Mouse (Mus musculus) ES-E14 (cell line): ENCODE measurements at regions not wholly inside any gene's neighbourhood (a gene's known extent, or its start where the extent isn't known, plus 50 kb on each side); places are given as distances from the start of the nearest gene placed in this dataset.

Experiments used
- DNase-seq: peaks from one replicate; pipeline ENCODE4 v3.0.0-alpha.2; 2013; ENCODE audit warnings: low read depth, low spot score
- H3K27ac ChIP-seq: 2 replicates; pipeline ENCODE4 v1.5.1; 2012; ENCODE audit warnings: low read depth, mild to moderate bottlenecking, low read length, moderate library complexity, mixed read lengths; ENCODE audit not compliant: poor library complexity, insufficient read depth, severe bottlenecking
- H3K36me3 ChIP-seq: 2 replicates; pipeline ENCODE4 v1.6.1; 2012; ENCODE audit warnings: mild to moderate bottlenecking, low read length, moderate library complexity, mixed read lengths; ENCODE audit not compliant: control insufficient read depth, poor library complexity, insufficient read depth, severe bottlenecking
- H3K4me1 ChIP-seq, 2 experiments: fragments of 150-350 bp in 1 of 2; sonication (generic) in 1 of 2; 2 replicates each; pipeline ENCODE4 v1.6.1; 2012; ENCODE audit warnings: low read length in 2 of 2, mild to moderate bottlenecking in 1 of 2, mixed read lengths in 1 of 2; ENCODE audit not compliant: control insufficient read depth in 2 of 2, insufficient read depth in 2 of 2, poor library complexity in 1 of 2
- H3K4me3 ChIP-seq, 2 experiments: fragments of 150-350 bp in 1 of 2; sonication (generic) in 1 of 2; 2 replicates each; pipeline ENCODE4 v1.5.1; 2012; ENCODE audit warnings: low read length in 2 of 2, low read depth in 1 of 2, mild to moderate bottlenecking in 1 of 2, mixed read lengths in 1 of 2; ENCODE audit not compliant: insufficient read depth in 1 of 2, poor library complexity in 1 of 2, severe bottlenecking in 1 of 2
- H3K9ac ChIP-seq: 2 replicates; pipeline ENCODE4 v1.6.1; 2012; ENCODE audit warnings: low read depth, mild to moderate bottlenecking, low read length, mixed read lengths; ENCODE audit not compliant: poor library complexity, insufficient read depth, severe bottlenecking
- H3K9me3 ChIP-seq: fragments of 150-350 bp; sonication (generic); 2 replicates; pipeline ENCODE4 v1.6.1; 2012; ENCODE audit warnings: low read depth, mild to moderate bottlenecking, low read length; ENCODE audit not compliant: control insufficient read depth, insufficient read depth
- CHD2 ChIP-seq: IDR thresholded peaks from 2 replicates; pipeline ENCODE4 v1.6.1; 2014; ENCODE audit warnings: mild to moderate bottlenecking, low read depth, low read length, inconsistent platforms
- HCFC1 ChIP-seq: IDR thresholded peaks from 2 replicates; pipeline ENCODE4 v1.6.1; 2012; ENCODE audit warnings: low read length, inconsistent platforms, borderline replicate concordance; ENCODE audit not compliant: insufficient read depth
- MAFK ChIP-seq: IDR thresholded peaks from 2 replicates; pipeline ENCODE4 v1.6.1; 2014; ENCODE audit warnings: mild to moderate bottlenecking, low read depth, low read length, inconsistent platforms; ENCODE audit not compliant: insufficient read depth
- ZC3H11A ChIP-seq: IDR thresholded peaks from 2 replicates; pipeline ENCODE4 v1.6.1; 2012; ENCODE audit warnings: low read depth, mild to moderate bottlenecking, inconsistent platforms, low read length, borderline replicate concordance
- ZNF384 ChIP-seq: IDR thresholded peaks from 2 replicates; pipeline ENCODE4 v1.6.1; 2012; ENCODE audit warnings: low read depth, low read length, inconsistent platforms
- in situ Hi-C, 2 experiments: fragments of 600-800 bp; cut with MboI; formaldehyde crosslinking; loops; one replicate each; pipeline ENCODE4 v1.15.1; 2025; ENCODE audit warnings: low sequenced_read_pairs in 2 of 2, inconsistent platforms in 1 of 2; ENCODE audit not compliant: unreplicated experiment in 2 of 2

DNA sequence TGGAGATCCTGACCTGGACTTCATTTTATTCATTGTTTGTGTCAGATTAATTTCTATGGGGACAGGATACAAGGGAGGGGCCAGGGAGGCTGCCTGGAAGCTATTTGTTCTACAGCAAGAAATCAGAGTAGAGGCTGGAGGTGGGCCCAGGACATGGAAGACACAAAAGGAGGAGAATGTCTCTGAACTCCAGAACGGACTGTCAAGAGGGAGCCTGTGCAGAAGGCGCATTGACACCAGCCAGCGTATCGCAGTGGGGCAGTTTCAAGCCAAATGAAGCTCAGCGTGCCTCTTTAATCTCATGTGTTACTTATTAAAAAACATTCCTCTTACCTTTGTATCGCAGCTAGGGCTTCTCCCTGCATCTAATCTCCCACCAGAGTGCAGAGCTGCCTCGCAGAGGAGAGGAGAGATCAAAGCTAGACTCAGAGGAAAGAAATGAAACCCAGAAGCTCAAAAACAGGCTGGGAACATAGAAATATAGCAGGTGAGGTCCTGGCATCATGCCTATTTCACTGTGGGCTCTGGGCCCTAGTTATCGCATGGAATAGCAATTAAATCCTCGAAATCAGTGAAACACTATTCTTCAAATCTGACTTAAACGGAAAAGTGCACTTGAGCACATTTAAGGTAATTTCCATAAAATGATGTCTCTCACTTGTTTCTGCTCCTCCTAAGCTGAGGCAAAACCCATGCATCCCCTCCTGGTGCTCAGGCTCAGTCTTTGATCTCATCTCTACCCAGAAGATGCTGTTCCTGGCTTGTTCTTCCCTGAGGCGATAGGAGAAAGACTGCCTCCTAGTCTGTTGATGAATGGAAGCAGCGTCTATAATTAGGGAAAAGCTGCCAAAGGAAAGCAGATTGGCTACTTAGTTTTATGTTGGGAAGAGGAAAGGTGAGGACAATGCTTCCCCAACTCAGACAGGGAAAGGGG is 491.4 kb downstream of the Poteg start:
- H3K4me3 ChIP-seq: no peak overlapping the region
- TF ChIP-seq CHD2 (no peak), ZC3H11A (no peak), HCFC1 (no peak), MAFK (no peak), ZNF384 (no peak)
- no peaks in the 10 kb centered on the region for H3K36me3 ChIP-seq
- H3K9ac ChIP-seq: no peak overlapping the region
- DNase-seq: no peak
- H3K27ac ChIP-seq: no peak overlapping the region
- in situ Hi-C loops: no loop called here
- H3K9me3 ChIP-seq: no peaks in the 10 kb centered on the region
- no peaks in the 10 kb centered on the region for H3K4me1 ChIP-seq

DNA sequence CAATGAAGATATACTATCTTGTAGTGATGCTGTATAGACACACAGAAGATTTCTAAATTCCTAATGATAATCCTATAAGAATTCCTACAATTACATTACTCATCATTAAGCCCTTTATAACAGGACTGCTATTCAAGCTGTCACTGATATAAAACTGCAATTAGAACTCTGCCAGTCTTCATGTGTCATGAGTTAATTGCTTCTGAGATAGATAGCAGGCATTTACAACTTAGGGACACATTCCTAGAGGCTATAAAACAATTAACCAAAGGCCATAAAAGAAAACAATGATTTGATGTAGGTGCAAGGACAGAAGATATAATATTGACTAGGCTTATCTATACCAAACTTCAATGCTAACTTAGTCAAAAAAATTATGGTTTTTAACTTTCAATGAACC is 507.5 kb downstream of the Poteg start:
- H3K4me3 ChIP-seq: no peak overlapping the region
- no peak for TF ChIP-seq MAFK
- no peak for TF ChIP-seq ZNF384
- no peak for TF ChIP-seq CHD2
- TF ChIP-seq ZC3H11A: no peak
- TF ChIP-seq HCFC1: no peak
- no peaks in the 10 kb centered on the region for H3K9me3 ChIP-seq
- no peak for DNase-seq
- no peak overlapping the region for H3K27ac ChIP-seq
- in situ Hi-C loops: no loop called here
- H3K36me3 ChIP-seq: no peaks in the 10 kb centered on the region
- H3K4me1 ChIP-seq: no peaks in the 10 kb centered on the region
- H3K9ac ChIP-seq: no peak overlapping the region

- H3K4me1 ChIP-seq: no peaks in the 10 kb centered on the region
- in situ Hi-C loops: no loop called here
- H3K9ac ChIP-seq: no peak overlapping the region
- DNase-seq: no peak
- H3K36me3 ChIP-seq: no peaks in the 10 kb centered on the region
- H3K4me3 ChIP-seq: no peak overlapping the region
- H3K9me3 ChIP-seq: no peaks in the 10 kb centered on the region
- TF ChIP-seq HCFC1 (no peak), ZNF384 (no peak), CHD2 (no peak), MAFK (no peak), ZC3H11A (no peak)
- no peak overlapping the region for H3K27ac ChIP-seq
Measured at GRCm38 (mm10) chr8:27980920-27981319, 533.5 kb downstream of the Poteg start.

DNA sequence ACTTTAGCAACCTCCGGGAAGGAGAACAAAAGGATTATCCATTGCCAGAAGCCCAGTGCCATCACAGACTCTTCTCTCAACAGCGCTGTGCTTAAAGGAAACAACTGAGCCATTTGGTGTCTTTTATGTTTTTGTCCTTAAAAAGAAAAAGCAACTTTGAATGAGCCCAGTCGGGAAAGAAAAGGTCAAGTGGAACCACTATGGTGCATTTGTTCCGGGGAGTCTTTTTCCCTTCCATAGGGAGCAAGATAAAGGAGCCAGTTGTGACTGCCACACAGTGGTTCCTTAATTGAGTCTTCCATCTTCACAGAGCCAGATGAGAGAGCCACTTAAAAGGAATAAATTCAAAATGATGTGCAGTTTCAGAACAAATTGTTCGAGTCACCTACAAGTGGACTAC is 534.3 kb downstream of the Poteg start:
- H3K4me1 ChIP-seq: no peaks in the 10 kb centered on the region
- no peak overlapping the region for H3K9ac ChIP-seq
- no peak for DNase-seq
- H3K36me3 ChIP-seq: no peaks in the 10 kb centered on the region
- in situ Hi-C loops: no loop called here
- no peak overlapping the region for H3K27ac ChIP-seq
- no peaks in the 10 kb centered on the region for H3K9me3 ChIP-seq
- no peak overlapping the region for H3K4me3 ChIP-seq
- no peak for TF ChIP-seq ZC3H11A
- TF ChIP-seq MAFK: no peak
- TF ChIP-seq HCFC1: no peak
- no peak for TF ChIP-seq CHD2
- no peak for TF ChIP-seq ZNF384
